ENCODE assay signal across 1 mouse cellular context in the genomic region with DNA sequence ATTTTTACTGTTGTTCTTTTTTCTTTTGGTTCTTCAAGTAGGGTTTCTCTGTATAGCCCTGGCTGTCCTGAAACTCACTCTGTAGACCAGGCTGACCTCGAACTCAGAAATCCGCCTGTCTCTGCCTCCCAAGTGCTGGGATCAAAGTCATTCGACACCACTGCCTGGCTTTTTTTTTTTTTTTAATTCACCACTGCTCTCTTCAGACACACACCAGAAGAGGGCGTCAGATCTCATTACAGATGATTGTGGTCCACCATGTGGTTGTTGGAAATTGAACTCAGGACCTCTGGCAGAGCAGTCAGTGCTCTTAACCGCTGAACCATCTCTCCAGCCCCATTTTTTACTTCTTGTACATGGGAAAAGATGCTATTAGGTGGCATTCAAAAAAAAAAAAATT.
A peak's percentile ranks its signal among the peaks of the same experiment; 100 is the strongest.
TF ChIP-seq lines count a peak whose summit lies in the region.

No protein-coding gene starts in this region.

TF ChIP-seq in MEL, 35 proteins besides CTCF, POLR2A, EP300 and RAD21:
- TF ChIP-seq ZNF384 (IDR thresholded peaks at IDR 0.05; ENCODE audit: low read depth, low read length), result 0 out of 2 replicates have a peak, but pooled peaks have one; percentile 44
